Mouse (Mus musculus): ENCODE measurements around the gene Hoxd12.

Hoxd12 gene

DNA sequence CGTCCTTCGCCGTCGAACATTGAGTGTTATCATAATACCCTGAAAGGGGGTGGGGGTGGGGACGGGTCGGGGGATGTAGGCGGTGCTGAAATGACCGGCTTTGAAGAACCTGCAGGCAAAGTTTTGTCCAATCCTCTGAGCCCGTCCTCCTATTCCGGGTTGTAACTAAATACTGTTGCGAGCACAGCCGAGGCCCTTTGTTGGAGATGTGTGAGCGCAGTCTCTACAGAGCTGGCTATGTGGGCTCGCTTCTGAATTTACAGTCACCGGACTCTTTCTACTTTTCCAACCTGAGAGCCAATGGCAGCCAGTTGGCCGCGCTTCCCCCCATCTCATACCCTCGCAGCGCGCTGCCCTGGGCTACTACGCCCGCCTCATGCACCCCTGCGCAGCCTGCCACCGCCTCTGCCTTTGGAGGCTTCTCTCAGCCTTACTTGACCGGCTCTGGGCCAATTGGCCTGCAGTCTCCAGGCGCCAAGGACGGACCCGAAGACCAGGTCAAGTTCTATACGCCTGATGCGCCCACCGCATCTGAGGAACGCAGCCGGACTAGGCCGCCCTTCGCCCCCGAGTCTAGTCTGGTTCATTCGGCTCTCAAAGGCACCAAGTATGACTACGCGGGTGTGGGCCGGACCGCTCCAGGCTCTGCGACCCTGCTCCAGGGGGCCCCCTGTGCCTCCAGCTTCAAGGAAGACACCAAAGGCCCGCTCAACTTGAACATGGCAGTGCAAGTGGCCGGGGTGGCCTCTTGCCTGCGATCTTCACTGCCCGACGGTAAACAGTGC is at the start of gene Hoxd12:
Hoxd12 (plus strand) TSS at position 133 of the 785 bp plus-strand sequence.
- peak; percentile 27 for DNase-seq (ENCODE audit: low read depth, low spot score)

DNA sequence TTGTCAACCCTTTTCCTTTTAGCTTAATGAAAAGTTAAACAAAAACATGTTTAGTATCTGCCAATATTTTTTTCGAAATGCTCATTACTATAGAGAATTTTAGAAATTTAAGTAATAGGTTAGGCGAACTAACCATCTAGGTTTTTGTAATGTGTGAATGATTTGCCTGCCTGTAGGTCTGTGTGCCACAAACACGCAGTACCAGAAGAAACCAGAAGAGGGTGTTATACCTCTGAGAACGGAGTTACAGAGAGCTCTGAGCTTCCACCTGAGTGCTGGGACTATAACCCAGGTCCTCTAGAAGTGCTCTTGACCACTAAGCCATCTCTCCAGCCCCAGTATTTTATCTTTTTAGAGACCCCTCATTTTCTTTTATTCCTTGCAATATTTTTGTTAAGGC is 39.4 kb upstream of the Hoxd12 start:
- peak; percentile 55 for DNase-seq (ENCODE audit: low read depth, low spot score)

DNA sequence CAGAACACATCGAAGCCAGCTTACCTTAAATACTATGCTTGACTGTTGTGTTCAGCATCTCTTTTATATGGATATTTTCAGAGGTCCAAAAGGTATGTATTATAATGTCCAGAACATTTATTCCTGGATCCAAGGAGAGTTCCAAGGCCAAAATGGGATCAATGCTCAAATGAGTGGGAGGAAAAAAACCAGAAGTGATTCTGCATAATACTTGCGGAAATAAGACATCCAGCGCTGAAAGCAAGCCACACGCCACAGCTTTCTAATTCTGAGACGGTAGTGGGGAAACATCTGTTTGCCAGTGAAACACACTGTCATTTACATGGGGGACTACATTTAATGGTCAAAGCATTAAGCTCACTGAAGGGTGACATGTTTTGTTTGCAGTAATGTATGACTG is 32.4 kb upstream of the Hoxd12 start:
- DNase-seq (ENCODE audit: low read depth, low spot score) = no peak

DNA sequence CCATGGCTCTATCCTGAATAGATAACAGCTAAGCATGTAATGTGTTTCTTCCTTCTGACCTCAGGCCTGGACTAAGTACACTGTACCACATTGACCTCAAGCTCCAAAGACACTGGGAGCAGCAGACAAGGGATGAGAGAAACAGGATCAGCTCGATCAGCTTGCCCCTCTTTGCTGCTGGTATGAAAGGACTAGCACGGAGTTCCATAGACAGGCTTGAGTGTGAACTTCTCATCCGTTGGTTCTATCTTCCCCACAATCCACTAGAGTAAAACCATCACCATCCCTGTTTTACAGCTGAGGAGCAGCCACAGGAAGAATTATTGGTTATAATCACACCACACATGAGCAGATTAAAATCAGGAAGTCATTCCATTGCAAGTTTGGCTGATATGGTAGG is 29.2 kb upstream of the Hoxd12 start:
- DNase-seq (ENCODE audit: low read depth, low spot score) = no peak

DNA sequence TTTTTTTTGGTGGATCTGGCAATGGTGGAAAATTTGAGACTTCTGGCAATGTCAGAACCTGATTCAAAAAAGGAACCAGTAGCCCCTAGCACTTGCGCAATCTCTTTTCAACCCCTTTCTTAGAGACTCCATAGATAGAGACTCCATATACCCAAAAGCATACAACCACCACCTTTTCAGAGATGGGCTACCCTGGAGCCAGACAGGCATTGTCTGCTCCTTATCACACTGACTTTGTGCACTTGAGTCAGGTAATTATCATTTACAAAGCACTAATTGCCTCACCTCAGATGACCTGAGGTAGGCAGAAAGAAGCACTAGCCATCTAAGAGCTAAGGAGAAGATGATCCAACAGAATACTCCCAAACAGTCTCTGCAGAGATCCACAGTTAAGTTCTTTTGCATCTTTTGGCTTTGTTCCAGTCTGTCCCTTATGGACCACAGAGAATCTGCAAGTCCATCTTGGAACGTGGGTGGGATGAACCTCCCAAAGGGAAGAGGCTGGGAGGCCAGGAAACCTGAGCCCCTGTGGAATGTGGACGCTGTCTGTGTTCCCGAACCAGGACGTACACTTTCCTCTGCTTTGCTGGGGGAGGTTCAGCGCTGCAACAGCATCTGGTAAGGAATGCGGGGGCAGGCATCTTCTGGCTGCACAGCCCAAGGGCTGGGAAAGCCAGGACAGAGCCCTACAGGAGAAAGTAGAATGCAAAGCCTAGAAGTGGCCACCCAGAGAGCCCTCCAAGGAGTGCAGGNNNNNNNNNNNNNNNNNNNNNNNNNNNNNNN is 27.5 kb upstream of the Hoxd12 start:
- DNase-seq (ENCODE audit: low read depth, low spot score) = no peak

DNA sequence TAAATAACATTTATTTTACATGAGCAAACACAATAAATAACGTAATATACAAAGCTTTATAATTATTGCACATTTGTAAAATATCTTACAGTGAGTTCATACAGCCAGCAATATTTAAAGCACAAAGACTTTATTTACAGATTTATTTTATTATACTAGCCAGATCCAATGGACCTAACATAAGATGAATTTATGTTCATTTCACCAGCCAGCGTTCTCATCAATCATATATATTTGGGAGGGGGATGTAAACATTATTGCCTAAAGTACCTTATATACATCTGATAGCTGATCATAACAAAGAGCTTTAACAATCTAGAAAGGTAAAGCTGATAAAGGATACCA is 21.8 kb upstream of the Hoxd12 start:
- DNase-seq (ENCODE audit: low read depth, low spot score) = no peak

DNA sequence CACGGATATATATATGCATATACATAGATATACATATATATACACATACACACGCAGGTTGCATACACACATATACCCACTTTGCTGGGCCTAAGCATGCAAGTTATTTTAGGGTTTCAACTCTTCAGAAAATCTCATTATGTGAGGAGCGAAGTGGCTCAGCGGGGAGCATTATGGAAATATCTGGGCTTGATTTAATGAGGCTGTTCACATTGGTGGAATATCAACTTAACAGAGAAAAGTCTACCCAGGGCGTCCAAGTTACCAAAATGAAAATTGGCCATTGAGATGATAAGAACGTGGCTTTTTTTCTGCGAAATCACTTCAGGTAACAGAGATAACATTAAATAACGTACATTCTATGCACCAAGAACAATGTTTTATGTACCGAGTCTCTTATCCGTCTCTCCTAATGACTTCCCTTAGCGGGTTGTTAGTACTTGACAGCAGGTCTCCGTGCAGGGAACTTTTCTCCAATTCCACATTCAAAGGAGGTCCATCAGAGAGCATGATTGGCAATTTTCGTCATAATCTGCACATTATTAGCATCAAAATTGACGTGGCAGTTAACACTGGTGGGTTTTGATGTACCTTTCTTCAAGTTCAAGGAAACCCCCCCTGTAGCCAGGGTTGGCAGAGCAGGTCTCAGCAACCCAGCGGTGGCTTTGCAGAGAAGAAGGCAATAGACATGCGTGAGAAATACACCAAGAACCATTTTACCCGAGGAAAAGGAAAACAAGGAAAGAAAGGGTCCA is 20.9 kb upstream of the Hoxd12 start:
- DNase-seq (ENCODE audit: low read depth, low spot score) = no peak

DNA sequence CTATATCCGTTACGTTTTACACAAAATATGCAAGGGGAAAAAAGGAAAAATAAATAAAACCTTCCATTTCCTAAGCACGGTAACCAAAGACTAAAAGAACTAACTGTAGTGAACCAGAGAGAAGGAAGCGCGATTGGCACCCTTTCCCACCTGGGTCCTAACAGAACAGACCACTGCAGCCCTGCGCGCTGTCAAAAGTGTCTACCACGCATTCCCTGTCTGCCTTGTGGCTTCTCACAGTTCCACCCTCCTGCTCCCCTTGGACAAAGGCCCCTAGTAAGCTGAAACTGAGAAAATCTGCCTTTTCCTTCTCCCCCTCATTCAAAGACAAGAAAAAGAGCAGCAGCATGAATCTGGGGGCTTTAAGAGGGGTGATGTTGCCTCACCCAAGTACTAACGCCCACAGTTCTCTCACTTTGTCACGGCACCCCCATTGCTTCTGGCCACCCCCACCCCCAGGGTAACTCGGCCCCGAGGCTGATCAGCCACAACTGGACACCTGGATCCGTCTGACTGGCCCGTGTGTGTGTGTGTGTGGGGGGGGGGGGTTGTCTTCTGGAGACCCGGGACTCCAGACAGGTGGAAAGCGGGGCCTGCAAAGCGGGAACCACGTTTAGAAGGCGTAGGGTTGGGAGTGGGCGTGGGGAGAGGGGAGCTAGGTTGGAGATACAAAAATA is 19.9 kb upstream of the Hoxd12 start:
- no peak for DNase-seq (ENCODE audit: low read depth, low spot score)

DNA sequence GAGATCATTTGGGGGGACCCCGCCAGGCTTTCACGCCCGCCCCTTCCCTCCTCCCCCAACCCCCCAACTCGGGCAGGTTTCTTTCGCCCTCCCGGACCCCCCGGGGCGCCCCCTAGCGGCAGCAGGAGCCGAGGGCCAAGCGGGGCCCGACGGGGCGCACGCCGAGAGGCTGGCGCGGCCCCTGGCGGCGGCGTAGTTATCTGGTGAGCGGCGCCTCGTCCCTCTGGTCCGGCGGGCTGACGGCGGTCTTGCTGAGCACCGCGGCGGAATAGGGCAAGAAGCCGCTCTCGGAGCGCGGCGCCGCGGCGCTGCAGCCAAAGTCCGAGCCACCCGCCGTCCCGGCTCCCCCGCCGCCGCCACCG is 19.4 kb upstream of the Hoxd12 start:
- DNase-seq (ENCODE audit: low read depth, low spot score) = no peak

DNA sequence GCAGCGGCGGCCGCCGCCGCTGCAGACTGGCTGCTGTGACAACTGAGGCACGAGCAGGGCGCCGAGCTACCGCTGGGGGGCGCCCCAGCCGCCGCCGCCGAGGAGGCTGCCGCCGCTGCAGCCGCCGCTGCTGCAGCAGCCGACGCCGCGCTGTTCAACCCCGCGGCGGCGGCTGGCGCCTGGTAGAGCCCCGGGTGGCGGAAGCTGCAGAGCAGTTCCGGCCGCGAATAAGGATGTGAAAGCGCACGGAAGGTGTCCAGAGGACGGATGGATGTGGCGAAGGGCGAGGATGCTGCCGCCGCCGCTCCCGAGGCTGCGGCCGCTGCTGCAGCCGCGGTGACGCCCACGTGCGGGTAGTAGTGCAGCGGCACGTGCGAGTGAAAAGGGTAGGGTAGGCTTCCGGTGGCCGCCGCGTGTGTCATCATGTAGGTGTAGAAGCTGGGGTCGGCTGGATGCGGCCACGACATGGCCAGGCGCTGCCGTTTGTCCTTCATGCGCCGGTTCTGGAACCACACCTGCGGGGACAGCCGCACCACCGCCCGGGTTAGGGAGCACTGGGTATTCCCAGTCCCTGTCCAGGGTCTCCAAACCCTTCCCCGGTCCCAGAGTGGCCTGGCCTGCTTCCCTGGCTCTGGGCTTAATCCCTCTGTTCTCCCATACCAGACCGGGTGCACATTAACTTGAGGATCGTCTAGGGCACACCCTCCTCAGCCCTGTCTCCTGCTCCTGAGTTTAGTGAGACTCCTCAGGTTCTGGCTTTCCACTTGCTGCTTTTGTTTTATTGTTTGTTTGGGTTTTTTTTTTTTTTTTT is 18.8 kb upstream of the Hoxd12 start:
- peak; percentile 52 for DNase-seq (ENCODE audit: low read depth, low spot score)

DNA sequence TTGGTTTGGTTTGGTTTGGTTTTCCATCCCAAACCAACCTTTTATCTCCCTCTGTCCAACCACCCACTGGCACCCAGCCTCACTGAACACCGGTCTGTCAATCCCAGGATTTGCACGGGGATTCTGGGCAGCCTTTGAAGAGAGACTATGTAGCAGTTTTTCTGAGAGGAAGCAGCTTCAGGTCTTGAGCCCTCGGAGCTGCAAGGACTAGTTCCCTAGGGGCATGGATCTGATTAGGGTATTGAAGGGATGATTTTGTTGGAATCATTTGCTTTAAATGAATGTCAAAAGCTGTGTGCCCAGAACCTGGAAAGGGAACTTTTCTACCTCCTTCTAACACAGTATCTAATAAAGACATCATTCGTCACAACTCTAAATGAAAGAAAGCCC is 18.2 kb upstream of the Hoxd12 start:
- DNase-seq (ENCODE audit: low read depth, low spot score) = peak; percentile 25

DNA sequence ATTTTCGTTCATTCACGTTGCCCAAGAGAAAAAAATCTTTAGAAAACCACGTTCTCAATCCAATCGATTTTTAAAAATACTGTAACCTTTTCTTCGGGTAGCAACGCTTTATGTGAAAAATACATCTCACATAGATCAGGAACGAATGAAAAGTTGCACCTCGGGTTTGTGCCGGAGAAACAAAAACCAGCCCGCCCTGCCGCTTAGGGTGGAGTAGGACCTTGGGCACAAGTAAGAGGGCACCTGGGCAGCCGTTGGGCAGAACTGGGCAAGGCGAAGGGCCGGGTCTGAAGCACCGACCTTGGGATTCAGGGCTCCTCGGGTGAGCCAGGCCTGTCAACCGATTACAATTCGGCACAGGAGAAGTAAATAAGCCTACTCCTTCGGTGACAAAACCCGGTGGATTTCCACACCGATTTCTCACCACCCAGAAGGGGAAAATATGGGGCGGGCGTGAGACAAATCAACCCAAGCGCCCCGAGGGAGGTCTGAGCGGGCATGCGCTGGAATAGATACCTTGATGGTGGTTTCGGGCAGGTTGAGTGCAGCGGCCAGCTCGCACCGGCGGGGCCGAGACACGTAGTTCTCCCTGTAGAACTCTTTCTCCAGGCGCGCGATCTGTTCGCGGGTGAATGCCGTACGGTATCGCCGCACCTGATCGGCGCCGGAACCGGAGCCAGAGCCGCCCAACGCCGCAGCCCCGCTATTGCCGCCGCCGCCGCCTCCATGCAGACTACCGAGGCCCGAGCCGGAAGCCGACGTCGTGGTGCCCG is 17.4 kb upstream of the Hoxd12 start:
- DNase-seq (ENCODE audit: low read depth, low spot score) = peak; percentile 42

DNA sequence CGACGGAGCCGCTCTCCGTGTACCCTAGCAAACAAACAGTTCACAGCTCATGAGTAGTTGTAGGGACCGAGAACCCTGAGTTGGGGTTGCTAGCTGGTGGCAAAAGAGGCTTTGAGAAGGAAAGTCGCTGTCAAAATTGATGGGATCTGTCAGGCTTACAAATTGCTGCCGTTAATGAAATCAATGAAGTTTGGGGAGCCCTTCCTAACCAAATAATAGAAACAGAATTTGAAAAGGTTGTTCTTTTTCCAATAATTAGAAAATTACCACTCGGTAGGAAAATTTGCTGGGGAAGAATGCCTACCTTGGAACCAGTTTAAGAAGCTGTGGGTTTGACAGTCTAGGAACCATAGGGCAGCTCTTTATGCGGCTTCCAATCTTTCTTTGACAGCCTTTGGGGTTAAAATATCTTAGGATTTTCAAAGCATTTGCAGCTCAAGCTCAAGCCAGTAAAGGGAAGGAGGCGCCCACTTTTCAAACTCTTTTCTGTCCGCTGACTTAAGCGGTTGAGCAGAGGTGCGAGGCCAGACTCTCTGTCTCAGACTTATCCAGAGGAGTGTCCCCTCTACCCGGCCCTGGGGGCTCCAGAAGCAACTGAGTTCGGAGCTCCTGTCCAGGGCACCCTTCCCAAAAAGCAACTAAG is 16.7 kb upstream of the Hoxd12 start:
- DNase-seq (ENCODE audit: low read depth, low spot score) = peak; percentile 41

DNA sequence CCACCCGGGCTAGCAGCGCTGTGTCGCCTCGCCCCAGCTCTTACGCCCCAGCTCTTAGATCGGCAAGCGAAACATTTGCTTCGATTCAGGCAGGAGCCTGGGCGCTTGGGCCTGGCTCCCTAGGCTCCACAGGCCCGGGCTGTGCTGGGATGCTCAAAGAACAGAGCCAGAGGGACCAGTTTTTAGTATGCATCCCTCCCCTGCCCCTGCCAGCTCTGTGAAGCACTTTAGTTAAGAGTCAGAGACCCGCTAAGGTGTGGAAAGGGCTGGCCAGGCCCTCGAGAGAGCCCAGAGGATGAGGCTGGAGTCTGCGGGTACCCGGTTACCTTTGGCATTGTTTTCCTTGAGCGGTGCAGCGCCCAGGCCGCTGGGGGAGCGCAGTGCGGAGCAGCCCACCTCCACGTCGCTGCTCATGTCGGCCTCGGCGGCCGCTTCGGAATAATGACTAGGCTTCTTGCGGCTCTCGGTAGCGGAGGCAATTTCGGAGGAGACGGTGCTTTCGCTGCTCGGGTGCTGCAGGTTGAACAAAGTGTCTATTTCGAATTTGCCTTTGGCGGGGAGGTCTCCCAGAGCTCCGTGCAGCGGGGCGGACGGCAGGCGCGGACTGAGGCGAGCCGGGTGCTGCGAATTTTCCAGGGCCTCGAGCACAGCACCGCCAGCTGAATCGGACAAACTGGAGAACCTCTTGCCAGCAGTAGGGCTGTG is 16.0 kb upstream of the Hoxd12 start:
- DNase-seq (ENCODE audit: low read depth, low spot score) = peak; percentile 62

DNA sequence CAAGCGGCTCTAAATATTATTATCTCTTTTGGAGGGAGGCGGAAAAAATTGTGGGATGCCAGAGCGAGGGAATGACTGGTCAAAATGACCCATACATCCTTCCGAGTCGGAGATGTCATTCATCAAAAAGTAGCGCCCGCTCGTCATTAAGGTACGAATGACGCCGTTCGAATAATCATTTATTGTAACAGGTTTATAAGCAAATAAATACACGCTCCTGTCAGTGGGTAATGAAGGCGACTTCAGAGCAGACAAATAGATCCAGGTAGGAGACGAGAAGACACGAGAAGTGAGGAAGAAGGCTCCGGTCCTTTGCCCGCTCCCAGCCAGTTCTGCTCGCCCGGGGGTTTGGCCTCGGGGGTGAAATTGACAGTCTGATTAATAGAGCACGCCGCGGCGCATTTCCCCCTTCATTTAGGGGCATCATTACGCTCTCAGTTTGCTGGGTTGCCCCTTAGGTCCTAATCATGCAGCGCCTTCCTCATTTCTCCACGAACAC is 15.3 kb upstream of the Hoxd12 start, which contains the start of gene Evx2:
Evx2 (minus strand) TSS at position 51 of the 499 bp plus-strand sequence.
- DNase-seq (ENCODE audit: low read depth, low spot score) = peak; percentile 19

DNA sequence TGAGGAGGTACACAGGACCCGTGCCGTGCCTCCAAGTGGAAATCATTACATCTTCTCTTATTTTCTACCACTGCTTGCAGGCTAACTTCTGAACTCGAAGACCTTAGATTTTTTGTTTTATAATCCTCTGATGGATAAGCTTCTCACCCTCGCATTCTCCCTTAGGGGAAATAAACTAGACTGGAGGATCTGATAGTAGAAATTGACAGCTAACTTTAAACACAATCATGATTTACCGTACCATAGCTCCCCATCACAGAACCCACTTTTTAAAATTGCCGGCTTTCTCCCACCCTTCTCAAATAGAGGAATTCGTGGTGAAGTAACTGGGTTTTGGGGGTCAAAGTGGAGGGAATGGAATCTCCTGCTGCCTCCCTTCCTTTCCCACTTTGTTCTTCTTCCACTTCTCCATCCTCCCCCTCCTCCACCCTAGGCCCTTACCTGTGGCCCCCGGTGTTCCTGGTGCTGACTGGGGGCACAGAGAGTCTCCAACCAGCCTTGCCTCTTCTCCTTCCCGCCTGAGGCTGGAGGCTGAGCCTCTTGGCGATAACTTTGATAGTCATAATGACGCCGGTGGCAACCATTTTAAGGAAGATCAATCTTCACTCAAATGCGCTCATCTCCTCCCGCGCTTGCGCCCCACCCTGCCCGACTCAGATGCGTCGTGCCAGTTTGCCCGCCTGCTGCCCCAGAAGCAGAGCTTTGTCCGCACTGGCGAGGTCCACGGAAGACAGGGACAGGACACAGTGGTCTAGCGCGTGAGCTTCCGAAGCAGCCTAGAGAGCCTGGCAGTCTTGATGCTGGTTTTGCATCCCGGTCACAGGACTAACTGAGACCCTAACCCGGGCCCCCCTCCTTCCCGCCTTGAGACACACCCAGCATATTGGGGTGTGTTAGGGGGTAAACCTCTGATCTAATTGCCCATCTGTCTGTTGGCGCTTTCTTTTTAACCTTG is 14.1 kb upstream of the Hoxd12 start:
- DNase-seq (ENCODE audit: low read depth, low spot score) = no peak

DNA sequence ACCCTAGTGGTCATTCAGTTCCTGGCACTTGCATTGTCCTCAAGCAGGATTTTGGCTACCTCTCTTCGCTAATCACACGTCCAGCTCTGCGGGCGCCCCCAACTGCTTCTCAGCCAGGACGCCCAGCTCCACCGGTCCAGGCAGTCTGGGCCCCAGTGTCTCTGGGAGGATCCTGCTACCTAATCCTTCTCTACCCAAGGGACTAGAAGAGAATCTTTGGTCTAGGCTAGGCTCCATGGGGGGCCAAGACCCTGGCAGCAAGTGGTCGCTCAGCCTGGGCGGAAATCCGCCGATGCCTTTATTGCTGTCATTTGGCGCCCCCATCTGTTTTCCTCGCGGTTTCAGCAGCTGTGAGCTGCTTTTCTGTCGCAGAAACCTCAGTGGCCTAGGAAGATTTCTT is 13.1 kb upstream of the Hoxd12 start:
- peak; percentile 62 for DNase-seq (ENCODE audit: low read depth, low spot score)
